Mouse (Mus musculus) kidney, postnatal 0 days (tissue): ENCODE measurements around the gene Sema3e. TPM values are rescaled to one million over a fixed set of nuclear protein-coding genes. Genes with fewer than 3 reads are reported as not detected.

Source experiments
- ATAC-seq: fragments of 200-750 bp; cut with Nextera tagmentation; replicated peaks from 2 replicates; pipeline ENCODE4 v1.8.0; 2017; ENCODE audit warnings: low read depth, moderate number of reproducible peaks, moderate TSS enrichment, moderate library complexity; ENCODE audit not compliant: low FRiP score
- DNase-seq: peaks from one replicate; pipeline ENCODE4 v3.0.0-alpha.2; 2016; ENCODE audit warnings: low spot score
- H3K27ac ChIP-seq: fragments of 300-500 bp; sonication (generic); 2 replicates; pipeline ENCODE4 v1.5.1; 2014; ENCODE audit warnings: mild to moderate bottlenecking
- H3K27me3 ChIP-seq: fragments of 300-500 bp; sonication (generic); 2 replicates; pipeline ENCODE4 v1.6.1; 2014; ENCODE audit warnings: low read length, mixed read lengths; ENCODE audit not compliant: insufficient read depth
- H3K36me3 ChIP-seq: fragments of 300-500 bp; sonication (generic); 2 replicates; pipeline ENCODE4 v1.6.1; 2014; ENCODE audit warnings: low read length, mixed read lengths; ENCODE audit not compliant: insufficient read depth
- H3K4me1 ChIP-seq: fragments of 300-500 bp; sonication (generic); replicated peaks from 2 replicates; pipeline ENCODE4 v1.6.1; 2014; ENCODE audit warnings: antibody characterized with exemption, low read length, mixed read lengths; ENCODE audit not compliant: insufficient read depth
- H3K4me2 ChIP-seq: fragments of 300-500 bp; sonication (generic); 2 replicates; pipeline ENCODE4 v1.6.1; 2014; ENCODE audit warnings: mild to moderate bottlenecking, low read length, moderate library complexity, mixed read lengths
- H3K4me3 ChIP-seq: fragments of 300-500 bp; sonication (generic); replicated peaks from 2 replicates; pipeline ENCODE4 v1.5.1; 2014; ENCODE audit warnings: low read depth, low read length
- H3K9ac ChIP-seq: fragments of 300-500 bp; sonication (generic); 2 replicates; pipeline ENCODE4 v1.6.1; 2014; ENCODE audit warnings: low read depth, low read length
- H3K9me3 ChIP-seq: fragments of 300-500 bp; sonication (generic); replicated peaks from 2 replicates; pipeline ENCODE4 v1.6.1; 2016; ENCODE audit warnings: low read length, inconsistent platforms, mixed read lengths
- CTCF ChIP-seq: IDR thresholded peaks from 2 replicates; pipeline ENCODE4 v1.5.1; 2016; ENCODE audit warnings: antibody characterized with exemption, low read depth, mild to moderate bottlenecking, moderate library complexity
- WGBS: fragments of 180-500 bp; shearing (Covaris S2); extraction: QIAGEN DNeasy Blood & Tissue Kit; methylation state at CpG from one replicate; pipeline ENCODE4 v1.1.7; 2014; 5-methylcytosine and 5-hydroxymethylcytosine counted together
- polyA plus RNA-seq: library from polyadenylated mRNA; unstranded; fragments of >200 nt; fragmentation: Nextera tagmentation; extraction: Ambion mirVana; gene quantifications from 2 replicates; pipeline ENCODE4 v1.2.1, GENCODE M21; 2015

The Sema3e gene
- polyA plus RNA-seq, 1 experiment from 2014 or later, result 1.6 TPM

GRCm38 (mm10) chr5:14260156-14260555 lies 235.1 kb downstream of the Sema3e start:
- no peak overlapping the region for H3K4me2 ChIP-seq
- H3K27ac ChIP-seq, result no peak overlapping the region
- no peak for ATAC-seq
- no peaks in the 10 kb centered on the region for H3K27me3 ChIP-seq
- no peaks in the 10 kb centered on the region for H3K9me3 ChIP-seq
- TF ChIP-seq CTCF, result no peak
- no peak for DNase-seq
- H3K36me3 ChIP-seq, result no peaks in the 10 kb centered on the region
- no peaks in the 10 kb centered on the region for H3K4me1 ChIP-seq
- H3K4me3 ChIP-seq, result no peak overlapping the region
- no peak overlapping the region for H3K9ac ChIP-seq
- WGBS, result 90% methylated on average over 4 of the region's 4 CpGs

GRCm38 (mm10) chr5:14267400-14267799 lies 242.3 kb downstream of the Sema3e start:
- 75% methylated on average over 2 of the region's 2 CpGs for WGBS
- Histone ChIP-seq H3K4me2 (no peak overlapping the region), H3K36me3 (no peaks in the 10 kb centered on the region), H3K9me3 (no peaks in the 10 kb centered on the region), H3K27me3 (no peaks in the 10 kb centered on the region), H3K4me3 (no peak overlapping the region), H3K4me1 (no peaks in the 10 kb centered on the region), H3K9ac (no peak overlapping the region), H3K27ac (no peak overlapping the region)
- ATAC-seq (no peak), DNase-seq (no peak)
- no peak for TF ChIP-seq CTCF

Other genes with a start within 250 kb of the Sema3e start
- not detected in 2 replicates for gene Speer3, start 233.7 kb upstream of the Sema3e start, polyA plus RNA-seq